Mouse (Mus musculus) liver, postnatal 0 days (tissue): ENCODE measurements at regions not wholly inside any gene's neighbourhood (a gene's known extent, or its start where the extent isn't known, plus 50 kb on each side); places are given as distances from the start of the nearest gene placed in this dataset.

Experiments
- ATAC-seq: fragments of 200-750 bp; cut with Nextera tagmentation; 2 replicates; pipeline ENCODE4 v1.8.0; 2017; ENCODE audit warnings: mild to moderate bottlenecking, moderate library complexity
- DNase-seq: peaks from one replicate; pipeline ENCODE4 v3.0.0-alpha.2; 2016
- H3K27ac ChIP-seq: fragments of 300-500 bp; sonication (generic); 2 replicates; pipeline ENCODE4 v1.5.1; 2014; ENCODE audit warnings: antibody characterized with exemption, moderate library complexity, mild to moderate bottlenecking, low read depth
- H3K27me3 ChIP-seq: fragments of 300-500 bp; sonication (generic); 2 replicates; pipeline ENCODE4 v1.6.1; 2014; ENCODE audit warnings: low read length, control low read depth, mixed read lengths; ENCODE audit not compliant: insufficient read depth
- H3K36me3 ChIP-seq: fragments of 300-500 bp; sonication (generic); replicated peaks from 2 replicates; pipeline ENCODE4 v1.6.1; 2014; ENCODE audit warnings: mild to moderate bottlenecking, control low read depth, low read length, moderate library complexity, mixed read lengths; ENCODE audit not compliant: insufficient read depth
- H3K4me1 ChIP-seq: fragments of 300-500 bp; sonication (generic); 2 replicates; pipeline ENCODE4 v1.6.1; 2014; ENCODE audit warnings: antibody characterized with exemption, mild to moderate bottlenecking, control low read depth; ENCODE audit not compliant: insufficient read depth
- H3K4me2 ChIP-seq: fragments of 300-500 bp; sonication (generic); 2 replicates; pipeline ENCODE4 v1.6.1; 2014; ENCODE audit warnings: low read depth, mild to moderate bottlenecking, low read length, moderate library complexity, mixed read lengths
- H3K4me3 ChIP-seq: fragments of 300-500 bp; sonication (generic); 2 replicates; pipeline ENCODE4 v1.5.1; 2014; ENCODE audit warnings: low read depth, low read length
- H3K9ac ChIP-seq: fragments of 300-500 bp; sonication (generic); replicated peaks from 2 replicates; pipeline ENCODE4 v1.6.1; 2014; ENCODE audit warnings: mild to moderate bottlenecking, moderate library complexity
- H3K9me3 ChIP-seq: fragments of 300-500 bp; sonication (generic); 2 replicates; pipeline ENCODE4 v1.6.1; 2016; ENCODE audit warnings: mild to moderate bottlenecking, control low read depth, low read length, mixed read lengths
- CTCF ChIP-seq: sonication (generic); IDR thresholded peaks from 2 replicates; pipeline ENCODE4 v1.5.1; 2016; ENCODE audit warnings: antibody characterized with exemption, low read depth
- EP300 ChIP-seq: IDR thresholded peaks from 2 replicates; pipeline ENCODE4 v1.6.1; 2016; ENCODE audit warnings: antibody characterized with exemption, low read depth, mild to moderate bottlenecking
- WGBS: fragments of 180-500 bp; shearing (Covaris S2); extraction: QIAGEN DNeasy Blood & Tissue Kit; methylation state at CpG from one replicate; pipeline ENCODE4 v1.1.7; 2014; ENCODE audit not compliant: insufficient replicate concordance; 5-methylcytosine and 5-hydroxymethylcytosine counted together

DNA sequence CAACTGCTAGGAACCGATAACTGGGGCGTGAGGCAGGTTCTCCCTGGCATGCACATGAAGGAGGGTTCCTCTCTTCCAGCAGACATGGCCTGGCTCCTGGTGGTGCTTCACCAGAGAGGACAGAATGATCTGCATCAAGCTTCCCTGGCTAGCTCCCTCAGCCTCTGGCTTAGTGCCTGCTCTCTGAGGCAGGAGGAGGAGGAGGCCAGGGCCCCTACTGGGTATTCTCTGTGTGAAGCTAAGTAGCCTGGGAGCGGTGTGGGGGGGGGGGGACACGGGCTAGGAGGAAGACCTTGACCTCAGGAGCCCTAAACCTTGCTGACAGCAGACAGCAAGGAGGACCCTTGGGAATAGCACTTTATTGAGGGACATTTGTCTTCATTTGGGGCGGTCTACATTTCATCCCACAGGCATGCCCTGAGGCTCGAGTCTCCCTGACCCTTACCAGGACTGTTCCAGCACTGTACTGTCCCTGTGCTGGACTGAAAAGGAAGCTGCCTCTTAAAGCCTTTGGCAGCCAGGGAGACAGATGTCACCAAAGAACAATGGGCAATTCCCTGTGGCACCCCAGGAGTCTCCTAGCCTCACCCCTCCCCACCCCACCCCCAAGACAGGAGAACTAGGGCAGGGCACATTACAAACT, 335.7 kb downstream of the H2al1j start:
- no peak for ATAC-seq
- Histone ChIP-seq H3K4me3 (no peak overlapping the region), H3K9me3 (no peaks in the 10 kb centered on the region), H3K4me2 (no peak overlapping the region), H3K36me3 (no peaks in the 10 kb centered on the region), H3K27ac (no peak overlapping the region), H3K4me1 (peaks cover 4% of the 10 kb centered on the region; the same call in 1 of the 2 replicates), H3K9ac (no peak overlapping the region), H3K27me3 (0 out of 2 replicates have a peak, but pooled peaks cover 4% of the 10 kb centered on the region)
- 60% methylated on average over 5 of the region's 6 CpGs for WGBS
- TF ChIP-seq CTCF (no peak), EP300 (no peak)
- DNase-seq = no peak

DNA sequence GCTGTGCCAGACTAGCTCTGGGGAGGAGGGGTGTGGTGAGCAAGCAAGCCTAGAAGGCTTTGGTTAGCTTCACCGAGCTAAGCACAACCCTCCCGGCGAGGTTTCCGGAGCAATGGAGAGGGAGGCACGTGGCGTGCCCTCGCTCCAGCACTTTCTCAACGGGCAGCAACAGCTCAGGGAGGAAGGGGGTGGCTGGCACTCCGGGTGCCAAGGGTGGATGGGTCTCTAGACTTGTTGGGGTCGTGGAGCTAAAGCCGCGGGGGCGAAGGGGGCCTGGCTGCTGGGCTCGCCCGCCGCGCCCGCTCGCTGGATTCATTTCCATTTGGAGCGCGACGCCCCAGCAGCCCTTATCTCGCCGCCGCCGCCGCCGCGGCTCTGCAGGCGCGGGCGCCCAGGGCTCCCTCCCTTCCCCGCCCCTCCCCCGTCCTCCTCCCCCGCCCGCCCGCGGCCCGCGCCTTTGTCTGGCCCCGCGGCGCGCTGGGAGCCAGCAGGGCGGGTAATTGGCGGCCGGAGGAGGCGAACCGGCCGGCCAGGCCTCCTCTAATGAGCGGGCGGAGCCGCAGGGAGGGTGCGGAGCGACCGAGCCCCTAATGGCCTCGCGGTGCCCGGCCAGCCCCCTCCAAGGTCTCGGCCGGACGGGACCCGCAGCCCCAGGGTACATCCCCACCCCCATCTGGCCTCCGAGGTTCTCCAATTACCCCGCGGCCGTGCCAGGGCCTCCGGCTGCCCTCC, 336.9 kb downstream of the H2al1j start:
- H3K4me1 ChIP-seq = peaks cover 4% of the 10 kb centered on the region; the same call in 1 of the 2 replicates
- ATAC-seq = peak; percentile 95

DNA sequence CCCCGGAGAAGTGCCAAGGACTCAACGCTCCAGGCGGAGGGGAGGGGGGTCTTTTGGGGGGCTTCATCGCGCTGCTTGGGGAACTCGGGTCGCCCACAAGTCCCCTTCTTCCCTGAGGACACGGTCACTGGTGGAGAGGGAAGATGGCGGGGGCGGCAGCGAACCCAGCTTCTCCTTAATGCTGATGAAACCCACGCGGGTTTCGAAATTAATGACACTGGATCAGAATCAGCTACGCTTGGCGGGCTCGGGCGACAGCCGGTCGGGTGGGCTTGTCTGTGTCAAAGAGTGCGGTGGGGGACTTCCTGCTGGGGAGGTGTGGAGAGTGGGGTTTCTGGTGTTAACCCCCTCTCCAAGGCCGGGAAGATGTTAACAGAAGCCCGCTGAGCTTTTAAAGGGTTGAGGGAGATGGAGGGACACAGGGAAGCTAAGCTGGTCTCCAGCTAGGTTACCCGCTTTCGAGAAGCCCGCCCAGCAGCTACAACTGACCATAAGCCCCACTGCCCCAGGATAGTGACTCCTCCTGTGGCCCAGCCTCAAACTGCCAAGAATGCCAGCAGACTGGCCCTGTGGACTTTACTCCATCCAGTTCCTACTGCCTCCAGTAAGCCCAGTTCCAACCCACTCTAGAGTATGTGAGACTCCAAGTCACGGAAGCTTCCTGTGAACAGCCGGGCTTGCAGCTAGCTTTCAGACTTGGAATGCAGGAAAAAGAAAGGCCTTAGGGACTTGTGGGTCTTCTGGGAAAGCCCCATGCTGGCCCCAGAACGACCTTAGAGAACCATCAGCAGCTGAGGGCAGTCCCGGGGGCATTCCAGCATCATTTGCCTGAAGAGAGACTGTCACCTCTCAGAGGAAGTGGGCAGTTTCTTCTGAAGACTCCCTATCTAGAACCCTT, 337.7 kb downstream of the H2al1j start:
- TF ChIP-seq EP300 (no peak), CTCF (no peak)
- peak; percentile 22 for ATAC-seq
- Histone ChIP-seq H3K27me3 (0 out of 2 replicates have a peak, but pooled peaks cover 4% of the 10 kb centered on the region), H3K9ac (peak overlapping the region; percentile 75), H3K36me3 (no peaks in the 10 kb centered on the region), H3K4me2 (peak overlapping the region; percentile 86), H3K9me3 (no peaks in the 10 kb centered on the region), H3K4me1 (peaks cover 4% of the 10 kb centered on the region; the same call in 1 of the 2 replicates), H3K27ac (peak overlapping the region; percentile 72), H3K4me3 (peak overlapping the region; percentile 59)
- 19% methylated on average over 27 of the region's 30 CpGs for WGBS
- peak; percentile 18 for DNase-seq

More for the DNA sequence above, 336.9 kb downstream of the H2al1j start:
- TF ChIP-seq EP300 = no peak
- no peak for TF ChIP-seq CTCF
- H3K27ac ChIP-seq = peak overlapping the region; percentile 72
- 0 out of 2 replicates have a peak, but pooled peaks cover 4% of the 10 kb centered on the region for H3K27me3 ChIP-seq
- peak overlapping the region; percentile 59 for H3K4me3 ChIP-seq
- H3K9me3 ChIP-seq = no peaks in the 10 kb centered on the region
- no peaks in the 10 kb centered on the region for H3K36me3 ChIP-seq
- 12% methylated on average over 27 of the region's 68 CpGs for WGBS
- peak; percentile 73 for DNase-seq
- peak overlapping the region; percentile 86 for H3K4me2 ChIP-seq
- peak overlapping the region; percentile 75 for H3K9ac ChIP-seq

DNA sequence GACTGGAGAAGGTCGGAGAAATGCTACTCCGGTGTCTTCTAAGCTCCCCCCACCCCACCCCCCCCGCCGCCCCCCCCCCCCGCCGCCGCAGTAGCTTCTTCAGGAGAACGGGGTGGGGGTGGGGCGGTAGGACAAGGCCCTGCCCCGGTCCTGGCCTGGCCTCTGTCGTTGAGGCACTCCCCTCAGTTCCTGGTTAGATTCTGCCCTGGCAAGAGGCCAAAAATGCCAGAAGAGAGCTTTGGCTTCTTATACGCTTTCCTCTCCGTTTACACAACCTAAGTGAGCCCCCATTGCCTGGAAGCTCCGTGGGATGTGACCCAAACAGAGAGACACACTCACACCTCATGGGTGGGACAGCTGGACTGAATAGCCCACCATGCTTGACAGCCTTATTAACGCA, 338.9 kb downstream of the H2al1j start:
- DNase-seq = peak; percentile 31
- H3K4me1 ChIP-seq = peaks cover 4% of the 10 kb centered on the region; the same call in 1 of the 2 replicates
- no peak overlapping the region for H3K4me3 ChIP-seq
- H3K36me3 ChIP-seq = no peaks in the 10 kb centered on the region
- WGBS = 27% methylated on average over 7 of the region's 15 CpGs
- no peak overlapping the region for H3K9ac ChIP-seq
- no peak overlapping the region for H3K27ac ChIP-seq
- H3K27me3 ChIP-seq = 0 out of 2 replicates have a peak, but pooled peaks cover 4% of the 10 kb centered on the region
- TF ChIP-seq EP300 = no peak
- no peak for TF ChIP-seq CTCF
- ATAC-seq = no peak
- no peak overlapping the region for H3K4me2 ChIP-seq
- no peaks in the 10 kb centered on the region for H3K9me3 ChIP-seq

DNA sequence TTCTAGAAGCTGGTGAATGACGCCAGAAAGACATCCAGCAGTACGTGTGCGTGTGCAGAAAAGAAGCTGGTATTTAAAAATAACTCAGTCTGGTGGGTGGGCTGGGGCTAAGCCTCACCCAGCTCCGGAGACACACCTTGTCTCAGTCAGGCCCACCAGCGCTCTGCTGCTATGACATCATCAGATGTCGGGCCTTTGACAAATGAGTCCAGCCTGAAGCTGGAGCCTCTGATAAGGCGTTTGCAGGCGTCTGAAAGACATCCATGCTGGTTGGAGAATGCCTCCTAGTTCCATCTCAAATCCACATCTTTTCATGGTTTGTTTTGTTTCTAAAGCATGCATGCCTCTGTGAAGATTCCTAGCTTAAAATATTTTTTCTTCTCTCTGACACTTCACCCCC, 344.2 kb downstream of the H2al1j start:
- ATAC-seq (no peak), DNase-seq (no peak)
- TF ChIP-seq CTCF (no peak), EP300 (no peak)
- no peak overlapping the region for H3K4me2 ChIP-seq
- H3K9me3 ChIP-seq = no peaks in the 10 kb centered on the region
- 44% methylated on average over 8 of the region's 8 CpGs for WGBS
- H3K4me1 ChIP-seq = no peaks in the 10 kb centered on the region
- no peak overlapping the region for H3K4me3 ChIP-seq
- no peaks in the 10 kb centered on the region for H3K36me3 ChIP-seq
- H3K27ac ChIP-seq = no peak overlapping the region
- H3K9ac ChIP-seq = no peak overlapping the region
- no peaks in the 10 kb centered on the region for H3K27me3 ChIP-seq

DNA sequence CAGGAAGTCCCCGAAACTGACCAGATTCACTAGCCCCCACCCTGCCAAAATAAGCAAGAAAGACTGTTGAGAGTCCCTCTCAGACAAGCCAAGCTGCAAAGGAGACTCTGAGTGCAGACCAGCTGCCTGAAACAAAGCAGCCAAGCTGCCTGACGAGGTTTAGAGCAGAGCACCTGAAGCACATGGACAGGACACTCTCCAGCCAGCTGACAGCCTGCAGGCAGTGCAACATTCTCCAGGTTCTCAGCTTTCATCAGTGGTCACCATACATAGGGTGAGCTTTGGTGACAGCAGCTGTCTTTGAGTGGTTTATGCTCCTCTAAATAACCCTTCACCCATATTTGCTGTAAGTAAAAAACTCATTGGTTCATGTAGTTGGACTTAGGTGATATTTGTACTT, 350.5 kb downstream of the H2al1j start:
- H3K36me3 ChIP-seq = no peaks in the 10 kb centered on the region
- no peak overlapping the region for H3K9ac ChIP-seq
- no peak overlapping the region for H3K4me3 ChIP-seq
- H3K27me3 ChIP-seq = no peaks in the 10 kb centered on the region
- no peaks in the 10 kb centered on the region for H3K4me1 ChIP-seq
- no peaks in the 10 kb centered on the region for H3K9me3 ChIP-seq
- ATAC-seq (no peak), DNase-seq (no peak)
- TF ChIP-seq CTCF = no peak
- no peak for TF ChIP-seq EP300
- H3K4me2 ChIP-seq = no peak overlapping the region
- H3K27ac ChIP-seq = no peak overlapping the region
- WGBS = 75% methylated on average over 2 of the region's 2 CpGs
